8 mouse cellular contexts compared by ENCODE assay signal in the genomic region with DNA sequence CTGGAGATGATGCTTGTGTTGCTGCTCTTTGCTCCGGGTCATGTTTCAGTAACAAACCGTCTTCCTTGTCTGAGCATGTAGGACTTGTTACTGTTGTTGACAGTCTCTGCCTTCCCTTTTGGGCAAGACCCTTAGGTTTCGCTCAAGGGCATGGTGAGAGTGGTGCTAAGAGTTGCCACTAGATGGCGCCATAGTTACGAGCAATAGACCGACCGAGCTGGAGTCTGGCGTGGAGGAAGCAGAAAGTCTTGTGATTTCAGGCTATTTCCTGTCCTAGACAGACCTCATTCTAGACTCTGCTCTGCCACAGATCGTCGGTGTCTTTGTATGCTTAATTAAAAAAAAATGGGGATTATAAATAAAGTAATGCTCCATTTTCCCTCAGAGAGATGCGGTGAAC. TPM values are rescaled to one million over a fixed set of nuclear protein-coding genes. Genes with fewer than 3 reads are reported as not detected.
DNase-seq lines count a peak whose midpoint lies in the region; ATAC-seq and TF ChIP-seq lines count a peak whose summit lies in the region.

No protein-coding gene starts in this region.

- H3K36me3 ChIP-seq in forebrain, embryonic 16.5 days (ENCODE audit: control insufficient read depth, insufficient read depth), result no peaks in the 10 kb centered on the region
- no peaks in the 10 kb centered on the region for H3K36me3 ChIP-seq in hindbrain, embryonic 11.5 days (ENCODE audit: control insufficient read depth, insufficient read depth, low read length)

- in situ Hi-C loops in Patski (cut with MboI; ENCODE audit: low pct_unique_long_range_greater_than_20kb), result loop anchor here (5.0 kb wide), 1 partner anchor 964 kb away; no protein-coding TSS in a partner anchor

- POLR2A ChIA-PET in Patski (lab: Charles Lee), result no interaction called here

- no peaks in the 10 kb centered on the region for H3K4me1 ChIP-seq in forebrain, embryonic 16.5 days (replicated peaks; ENCODE audit: control insufficient read depth, insufficient read depth, low read length)
- H3K4me1 ChIP-seq in hindbrain, embryonic 11.5 days (replicated peaks; ENCODE audit: control insufficient read depth, insufficient read depth, low read length), result no peaks in the 10 kb centered on the region

- no peak overlapping the region for H3K27ac ChIP-seq in forebrain, embryonic 16.5 days (ENCODE audit: low read length)
- no peak overlapping the region for H3K27ac ChIP-seq in hindbrain, embryonic 11.5 days (ENCODE audit: low read depth, low read length)

- no peak overlapping the region for H3K4me3 ChIP-seq in forebrain, embryonic 16.5 days (replicated peaks; ENCODE audit: low read length)
- no peak overlapping the region for H3K4me3 ChIP-seq in hindbrain, embryonic 11.5 days (ENCODE audit: low read depth, low read length)

- H3K27me3 ChIP-seq in Patski, result peaks cover 7% of the 10 kb centered on the region
- H3K27me3 ChIP-seq in forebrain, embryonic 16.5 days (replicated peaks; ENCODE audit: control insufficient read depth, insufficient read depth, low read length), result no peaks in the 10 kb centered on the region
- H3K27me3 ChIP-seq in hindbrain, embryonic 11.5 days (ENCODE audit: control insufficient read depth, insufficient read depth, low read length), result no peaks in the 10 kb centered on the region

- H3K9me3 ChIP-seq in forebrain, embryonic 16.5 days (ENCODE audit: control insufficient read depth, low read length), result no peaks in the 10 kb centered on the region
- H3K9me3 ChIP-seq in hindbrain, embryonic 11.5 days (ENCODE audit: control insufficient read depth, low read length), result no peaks in the 10 kb centered on the region

- H3K9ac ChIP-seq in forebrain, embryonic 16.5 days (replicated peaks; ENCODE audit: low read depth, low read length), result no peak overlapping the region
- no peak overlapping the region for H3K9ac ChIP-seq in hindbrain, embryonic 11.5 days (ENCODE audit: low read depth, low read length)

- CTCF ChIA-PET in Patski (lab: Charles Lee), result interaction anchor here (0.7 to 1.2 kb wide), 2 partner anchors 92 to 953 kb away, joined by 3 to 4 read pairs; no protein-coding TSS in a partner anchor

- WGBS in forebrain, embryonic 16.5 days, result 11% methylated on average over 11 of the region's 11 CpGs
- WGBS in hindbrain, embryonic 11.5 days, result 12% methylated on average over 11 of the region's 11 CpGs

- TF ChIP-seq CTCF in Patski (IDR thresholded peaks at IDR 0.05), result peak; percentile 86

- ATAC-seq in Patski, result peak; percentile 75
- peak; percentile 80; the same call in 1 of the 2 replicates for ATAC-seq in forebrain, embryonic 16.5 days
- ATAC-seq in hindbrain, embryonic 11.5 days (ENCODE audit: low FRiP score), result no peak
- ATAC-seq in megakaryocyte, adult 5-6 weeks (ENCODE audit: poor library complexity, severe bottlenecking), result peak; percentile 81
- no peak for ATAC-seq in inflammation-experienced regulatory T-cells, adult 6 months

- no peak overlapping the region for H3K4me2 ChIP-seq in forebrain, embryonic 16.5 days (ENCODE audit: low read length)
- H3K4me2 ChIP-seq in hindbrain, embryonic 11.5 days (replicated peaks; ENCODE audit: low read depth, low read length), result no peak overlapping the region

- peak; percentile 15 for DNase-seq in Patski (ENCODE audit: low read depth, low spot score)
- DNase-seq in cerebellum, adult 11 months, result peak; percentile 70
- DNase-seq in hindbrain, embryonic 11.5 days (ENCODE audit: low spot score), result peak; percentile 91
- DNase-seq in layer of hippocampus, postnatal 25 days (ENCODE audit: extremely low spot score in 1 of 2, low spot score in 1 of 2), result peak; percentile 72 to 87
- peak; percentile 87 to 91 for DNase-seq in right cerebral cortex, postnatal 10 days (ENCODE audit: low spot score in 2 of 2)

RNA-seq across cellular contexts. Expression of gene Tmem233, which starts 40.3 kb away (rescaled TPM):
- polyA plus RNA-seq in Patski (2021), result not detected
- not detected in 2 replicates for polyA plus RNA-seq in forebrain, embryonic 16.5 days (2015; fragmentation: Nextera tagmentation; extraction: Ambion mirVana)
- polyA plus RNA-seq in hindbrain, embryonic 11.5 days (2014; fragmentation: Nextera tagmentation; extraction: Ambion mirVana), result not detected in 2 replicates
- not detected for total RNA-seq in layer of hippocampus, postnatal 25 days (2021)
- total RNA-seq in megakaryocyte, adult 5-6 weeks (2015), result not detected in 2 replicates
- total RNA-seq in megakaryocyte, adult 5-6 weeks (2017), result not detected in 2 replicates
- not detected for polyA plus RNA-seq in inflammation-experienced regulatory T-cells, adult 6 months (2017; shearing (Covaris generic))

Comparison
In these comparisons a context has a peak if more than half of its experiments do, and no peak if none do; other contexts are left out.
1. ATAC-seq: peak in Patski (single experiment), forebrain, embryonic 16.5 days (single experiment) and megakaryocyte, adult 5-6 weeks (single experiment); none in hindbrain, embryonic 11.5 days (single experiment) and inflammation-experienced regulatory T-cells, adult 6 months (single experiment).
2. DNase-seq: peak in every context shown above with its lines; median percentile 91 in hindbrain, embryonic 11.5 days; 89 in right cerebral cortex, postnatal 10 days; 80 in layer of hippocampus, postnatal 25 days; 70 in cerebellum, adult 11 months; 15 in Patski.